Mouse (Mus musculus): ENCODE measurements around the gene Bcl9. TPM values are rescaled to one million over a fixed set of nuclear protein-coding genes. Genes with fewer than 3 reads are reported as not detected.

Bcl9 gene
- polyA plus RNA-seq, 1 experiment from 2014 or later: 73.5 TPM

DNA sequence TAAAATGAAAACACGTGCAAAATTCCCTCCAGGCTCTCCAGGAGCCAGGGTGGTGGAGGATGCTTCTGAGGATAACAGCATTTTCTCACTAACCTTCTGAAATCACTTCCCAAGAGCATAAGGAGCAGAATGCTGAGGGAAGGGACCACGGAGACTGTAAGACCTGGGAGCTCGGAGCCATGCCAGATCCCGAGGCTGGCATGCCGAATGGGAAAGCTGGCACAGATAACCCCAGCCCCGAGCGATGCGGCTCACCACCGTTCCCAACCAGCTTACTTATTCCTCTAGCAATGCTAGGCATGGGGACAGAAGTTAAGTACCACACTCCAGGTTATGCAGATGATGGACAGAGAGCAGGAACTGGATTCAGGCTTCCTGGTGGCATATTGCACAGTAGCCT, 13.7 kb downstream of the Bcl9 start:
- H3K9me3 ChIP-seq: no peaks in the 10 kb centered on the region
- WGBS: 93% methylated on average over 9 of the region's 9 CpGs
- no peak for DNase-seq (ENCODE audit: low spot score)
- peaks cover 26% of the 10 kb centered on the region for H3K4me1 ChIP-seq
- H3K36me3 ChIP-seq (replicated peaks): peaks cover 30% of the 10 kb centered on the region
- no peaks in the 10 kb centered on the region for H3K27me3 ChIP-seq (replicated peaks; ENCODE audit: low read depth, poor library complexity, severe bottlenecking)
- no peak overlapping the region for H3K27ac ChIP-seq (replicated peaks)
- H3K4me3 ChIP-seq: no peak overlapping the region

- H3K9me3 ChIP-seq: no peaks in the 10 kb centered on the region
- 97% methylated on average over 7 of the region's 7 CpGs for WGBS
- H3K27ac ChIP-seq (replicated peaks): no peak overlapping the region
- H3K36me3 ChIP-seq (replicated peaks): peaks cover 30% of the 10 kb centered on the region
- H3K4me1 ChIP-seq: peaks cover 27% of the 10 kb centered on the region
- no peaks in the 10 kb centered on the region for H3K27me3 ChIP-seq (replicated peaks; ENCODE audit: low read depth, poor library complexity, severe bottlenecking)
- no peak for DNase-seq (ENCODE audit: low spot score)
- no peak overlapping the region for H3K4me3 ChIP-seq
Observed at GRCm38 (mm10) chr3:97281426-97281825, 16.3 kb downstream of the Bcl9 start.

- H3K9me3 ChIP-seq: no peaks in the 10 kb centered on the region
- H3K4me1 ChIP-seq: peaks cover 43% of the 10 kb centered on the region
- 82% methylated on average over 5 of the region's 5 CpGs for WGBS
- no peak for DNase-seq (ENCODE audit: low spot score)
- no peak overlapping the region for H3K27ac ChIP-seq (replicated peaks)
- peaks cover 37% of the 10 kb centered on the region for H3K36me3 ChIP-seq (replicated peaks)
- no peaks in the 10 kb centered on the region for H3K27me3 ChIP-seq (replicated peaks; ENCODE audit: low read depth, poor library complexity, severe bottlenecking)
- H3K4me3 ChIP-seq: no peak overlapping the region
Observed at GRCm38 (mm10) chr3:97275708-97276107, 22.0 kb downstream of the Bcl9 start.

DNA sequence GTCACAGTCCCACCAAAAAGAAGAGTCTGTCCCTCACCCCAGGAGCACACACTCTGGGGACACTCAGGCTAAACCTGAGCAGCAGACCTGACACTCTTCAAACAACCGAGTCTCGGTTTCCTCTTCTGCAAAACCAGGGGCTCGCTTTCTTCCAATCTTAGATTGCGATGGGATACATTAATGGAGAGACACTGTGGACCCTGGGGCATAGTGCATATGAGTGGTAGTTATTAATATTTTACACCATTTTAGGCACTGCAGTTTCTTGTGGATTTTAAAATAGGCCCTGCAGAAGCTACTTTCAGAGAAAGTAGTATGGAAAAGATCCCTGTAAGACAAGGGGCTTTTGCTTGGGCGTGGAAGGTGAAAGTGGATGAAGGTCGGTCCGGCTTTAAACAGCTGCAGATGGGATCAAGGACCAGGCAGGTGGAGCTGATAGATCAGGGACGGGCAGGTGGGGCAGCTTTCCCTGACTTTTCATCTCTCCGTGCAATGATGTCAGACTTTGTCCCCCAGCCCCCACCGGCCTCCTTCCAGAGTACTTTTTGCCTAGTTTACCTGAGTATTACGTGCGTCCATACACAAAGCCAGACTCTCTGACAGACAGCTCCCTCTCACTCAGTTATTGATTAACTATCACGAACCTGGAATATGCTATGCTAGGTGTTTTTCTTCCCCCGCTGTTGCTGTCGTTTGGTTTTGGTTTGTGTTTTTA, 23.0 kb downstream of the Bcl9 start:
- WGBS: 93% methylated on average over 15 of the region's 15 CpGs
- Histone ChIP-seq H3K4me3 (no peak overlapping the region), H3K9me3 (no peaks in the 10 kb centered on the region), H3K27me3 (replicated peaks; ENCODE audit: low read depth, poor library complexity, severe bottlenecking) (no peaks in the 10 kb centered on the region), H3K4me1 (peaks cover 37% of the 10 kb centered on the region), H3K27ac (replicated peaks) (no peak overlapping the region), H3K36me3 (replicated peaks) (peaks cover 37% of the 10 kb centered on the region)
- DNase-seq (ENCODE audit: low spot score): no peak

GRCm38 (mm10) chr3:97273876-97274275, 23.8 kb downstream of the Bcl9 start:
- peaks cover 41% of the 10 kb centered on the region for H3K4me1 ChIP-seq
- H3K27ac ChIP-seq (replicated peaks): no peak overlapping the region
- no peak overlapping the region for H3K4me3 ChIP-seq
- peaks cover 45% of the 10 kb centered on the region for H3K36me3 ChIP-seq (replicated peaks)
- DNase-seq (ENCODE audit: low spot score): no peak
- WGBS: 82% methylated on average over 5 of the region's 5 CpGs
- H3K9me3 ChIP-seq: no peaks in the 10 kb centered on the region
- no peaks in the 10 kb centered on the region for H3K27me3 ChIP-seq (replicated peaks; ENCODE audit: low read depth, poor library complexity, severe bottlenecking)

DNA sequence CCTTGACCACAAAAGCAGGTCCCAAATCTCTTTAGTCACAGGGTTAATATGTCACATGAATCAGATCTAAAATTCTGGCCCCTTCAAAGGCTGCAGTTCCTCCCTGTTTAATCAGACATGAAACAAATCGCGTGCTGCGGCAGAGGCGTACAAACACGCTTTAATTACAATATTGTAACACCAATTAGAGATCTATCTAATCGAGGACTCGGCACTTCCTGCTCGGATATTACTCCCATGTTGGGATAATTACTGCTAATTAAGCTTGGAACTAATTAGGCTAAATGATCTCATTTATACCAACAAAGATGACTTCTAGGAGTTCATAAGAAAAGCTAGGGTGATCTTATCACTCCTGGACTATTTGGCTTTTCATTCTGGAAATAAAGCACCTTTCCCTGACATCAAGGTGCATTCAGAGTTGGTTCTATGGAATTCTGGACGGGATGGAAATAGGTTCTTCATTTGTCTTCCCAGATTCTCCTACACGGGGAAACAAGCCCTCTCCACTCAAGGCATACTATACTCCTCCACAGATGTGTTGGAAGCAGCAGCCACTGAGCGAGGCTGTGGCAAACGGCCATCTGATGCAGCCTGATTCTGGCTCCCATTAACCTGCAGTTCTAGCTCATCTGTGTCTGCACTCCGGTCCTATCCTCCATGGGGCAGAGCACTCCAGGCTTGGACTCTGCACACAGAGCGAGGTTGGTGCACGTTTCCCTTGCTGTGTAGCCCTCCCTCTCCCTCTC, 31.9 kb downstream of the Bcl9 start:
- H3K4me1 ChIP-seq: peaks cover 21% of the 10 kb centered on the region
- no peak for DNase-seq (ENCODE audit: low spot score)
- no peak overlapping the region for H3K4me3 ChIP-seq
- 81% methylated on average over 15 of the region's 15 CpGs for WGBS
- no peaks in the 10 kb centered on the region for H3K27me3 ChIP-seq (replicated peaks; ENCODE audit: low read depth, poor library complexity, severe bottlenecking)
- H3K27ac ChIP-seq (replicated peaks): no peak overlapping the region
- H3K36me3 ChIP-seq (replicated peaks): peaks cover 33% of the 10 kb centered on the region
- peaks cover 3% of the 10 kb centered on the region; the same call in 1 of the 2 replicates for H3K9me3 ChIP-seq

DNA sequence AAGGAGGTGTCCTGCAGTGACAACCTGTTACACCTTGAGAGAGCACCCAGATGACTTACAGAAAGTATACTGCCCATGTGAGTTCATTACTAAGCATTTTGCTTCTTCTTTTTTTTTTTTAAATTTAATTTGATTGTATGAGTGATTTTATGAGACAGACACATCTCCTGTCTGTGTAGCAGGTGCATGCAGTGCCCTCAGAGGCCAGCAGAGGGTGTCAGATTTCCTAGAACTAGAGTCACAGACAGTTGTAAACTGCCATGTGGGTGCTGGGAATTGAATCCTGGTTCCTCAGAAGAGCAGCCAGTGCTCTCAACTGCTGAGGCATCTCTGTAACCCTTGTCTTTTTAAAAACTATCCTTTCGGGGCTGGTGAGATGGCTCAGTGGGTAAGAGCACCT, 35.5 kb downstream of the Bcl9 start:
- H3K36me3 ChIP-seq (replicated peaks): peaks cover 37% of the 10 kb centered on the region
- peaks cover 13% of the 10 kb centered on the region for H3K9me3 ChIP-seq
- DNase-seq (ENCODE audit: low spot score): no peak
- H3K4me1 ChIP-seq: peaks cover 7% of the 10 kb centered on the region
- no peak overlapping the region for H3K4me3 ChIP-seq
- WGBS: 95% methylated on average over 1 of the region's 1 CpGs
- no peak overlapping the region for H3K27ac ChIP-seq (replicated peaks)
- no peaks in the 10 kb centered on the region for H3K27me3 ChIP-seq (replicated peaks; ENCODE audit: low read depth, poor library complexity, severe bottlenecking)

DNA sequence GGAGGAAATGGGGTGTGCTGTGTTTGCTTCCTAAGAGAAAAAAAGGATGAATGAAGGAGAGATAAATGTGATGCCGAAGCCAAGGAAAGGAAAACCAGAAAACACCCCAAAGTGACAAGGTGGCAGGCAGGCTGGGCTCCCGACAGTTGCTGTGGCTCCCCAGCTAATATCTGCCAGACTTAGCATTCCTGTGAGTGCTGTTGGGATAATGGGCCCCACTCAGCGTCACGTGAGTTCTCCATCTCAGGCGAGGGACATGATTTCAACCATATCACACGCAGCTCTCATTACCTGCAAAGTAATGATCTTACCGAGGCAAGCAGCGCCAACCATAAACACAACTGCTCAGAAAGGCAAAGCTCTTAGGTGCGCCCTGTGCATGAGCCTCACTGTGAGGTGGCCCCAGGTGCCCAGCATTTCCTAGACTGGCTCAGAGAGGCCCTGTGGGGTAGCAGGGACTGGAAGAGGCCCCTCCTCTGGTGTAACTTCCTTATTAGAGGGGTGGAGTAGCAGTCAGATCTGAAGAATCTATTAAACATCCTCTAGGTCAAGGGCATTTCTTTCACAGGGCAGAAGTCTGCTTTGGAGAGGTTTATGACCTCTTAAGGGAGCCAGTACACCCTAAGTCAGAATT, 41.9 kb downstream of the Bcl9 start:
- no peaks in the 10 kb centered on the region for H3K27me3 ChIP-seq (replicated peaks; ENCODE audit: low read depth, poor library complexity, severe bottlenecking)
- WGBS: 31% methylated on average over 9 of the region's 9 CpGs
- peak overlapping the region; percentile 25; the same call in 1 of the 2 replicates for H3K4me3 ChIP-seq
- peaks cover 10% of the 10 kb centered on the region for H3K9me3 ChIP-seq
- H3K4me1 ChIP-seq: peaks cover 47% of the 10 kb centered on the region
- DNase-seq (ENCODE audit: low spot score): peak; percentile 38
- peaks cover 22% of the 10 kb centered on the region for H3K36me3 ChIP-seq (replicated peaks)
- peak overlapping the region; percentile 83 for H3K27ac ChIP-seq (replicated peaks)

- Histone ChIP-seq H3K4me1 (peaks cover 47% of the 10 kb centered on the region), H3K9me3 (peaks cover 10% of the 10 kb centered on the region), H3K27ac (replicated peaks) (peak overlapping the region; percentile 83), H3K27me3 (replicated peaks; ENCODE audit: low read depth, poor library complexity, severe bottlenecking) (no peaks in the 10 kb centered on the region), H3K4me3 (no peak overlapping the region), H3K36me3 (replicated peaks) (peaks cover 17% of the 10 kb centered on the region)
- WGBS: 16% methylated on average over 5 of the region's 5 CpGs
- DNase-seq (ENCODE audit: low spot score): peak; percentile 17
Observed at GRCm38 (mm10) chr3:97254861-97255465, 42.8 kb downstream of the Bcl9 start.

GRCm38 (mm10) chr3:97253823-97254600, 43.7 kb downstream of the Bcl9 start:
- DNase-seq (ENCODE audit: low spot score): peak; percentile 90
- Histone ChIP-seq H3K36me3 (replicated peaks) (peaks cover 8% of the 10 kb centered on the region), H3K4me3 (peak overlapping the region; percentile 29), H3K27me3 (replicated peaks; ENCODE audit: low read depth, poor library complexity, severe bottlenecking) (no peaks in the 10 kb centered on the region), H3K27ac (replicated peaks) (peak overlapping the region; percentile 83), H3K9me3 (peaks cover 6% of the 10 kb centered on the region; the same call in 1 of the 2 replicates), H3K4me1 (peaks cover 47% of the 10 kb centered on the region)
- WGBS: 19% methylated on average over 9 of the region's 9 CpGs

- Histone ChIP-seq H3K4me3 (no peak overlapping the region), H3K4me1 (peaks cover 47% of the 10 kb centered on the region), H3K36me3 (replicated peaks) (no peaks in the 10 kb centered on the region), H3K27me3 (replicated peaks; ENCODE audit: low read depth, poor library complexity, severe bottlenecking) (no peaks in the 10 kb centered on the region), H3K9me3 (no peaks in the 10 kb centered on the region), H3K27ac (replicated peaks) (peak overlapping the region; percentile 74)
- 75% methylated on average over 6 of the region's 6 CpGs for WGBS
- DNase-seq (ENCODE audit: low spot score): no peak
Observed at GRCm38 (mm10) chr3:97252896-97253295, 44.8 kb downstream of the Bcl9 start.

All from embryonic facial prominence, embryonic 10.5 days (tissue).